Mouse (Mus musculus): ENCODE measurements around the gene Fam122b. TPM values are rescaled to one million over a fixed set of nuclear protein-coding genes. Genes with fewer than 3 reads are reported as not detected.

Gene Fam122b
- polyA plus RNA-seq, 2 experiments from 2014 or later, result 3.1 to 4.6 TPM

DNA sequence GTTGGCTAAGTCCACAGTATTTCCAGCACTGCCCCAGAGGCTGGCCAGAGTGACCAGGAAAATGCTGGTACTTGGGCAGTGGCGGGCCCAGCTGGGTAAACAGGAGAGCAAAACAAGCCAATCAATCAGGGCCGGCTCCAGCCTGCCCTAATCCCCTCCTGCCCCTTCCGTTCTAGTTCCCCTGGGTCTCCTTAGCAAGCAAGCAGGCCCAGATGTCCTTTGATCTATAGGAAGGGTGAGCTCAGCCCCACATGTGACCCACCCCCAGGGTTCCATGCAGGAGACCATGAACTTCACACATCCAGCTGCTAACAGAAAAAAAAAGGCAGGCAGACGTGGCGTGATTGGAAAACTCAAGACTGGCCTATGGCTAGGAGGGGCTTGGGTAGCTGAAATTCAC, 73.2 kb downstream of the Fam122b start:
- no peak for ATAC-seq

Other genes with a start within 250 kb of the Fam122b start
- gene Plac1, start 29.7 kb downstream of the Fam122b start, polyA plus RNA-seq (2017; shearing (Covaris generic)), result not detected
- not detected for gene Fam122c, start 3.6 kb upstream of the Fam122b start, polyA plus RNA-seq (2017; shearing (Covaris generic))
- gene Mospd1, start 100.7 kb upstream of the Fam122b start, polyA plus RNA-seq (2017; shearing (Covaris generic)), result 10 to 100 TPM; 19.6 to 26.6 TPM
- not detected for gene Etd, start 165.1 kb upstream of the Fam122b start, polyA plus RNA-seq (2017; shearing (Covaris generic))

Data from activated CD4-positive, CD25-positive, alpha-beta regulatory T cell, adult 4 months (primary cell).